Mouse (Mus musculus) myocyte (in vitro differentiated cells): Measurements from ENCODE around the gene Chd3.

Experiments
- CEBPB ChIP-seq: IDR thresholded peaks from 2 replicates; pipeline ENCODE4 v1.6.1; 2011; ENCODE audit warnings: mild to moderate bottlenecking, moderate library complexity; ENCODE audit not compliant: poor library complexity, insufficient read depth, severe bottlenecking
- POLR2A ChIP-seq: IDR thresholded peaks from one replicate; pipeline ENCODE4 v1.6.1; 2011; ENCODE audit warnings: low read depth, mild to moderate bottlenecking, control low read depth, moderate library complexity; ENCODE audit not compliant: insufficient read length
- TCF3 ChIP-seq: IDR thresholded peaks from one replicate; pipeline ENCODE4 v1.6.1; 2011; ENCODE audit warnings: low read depth, control low read depth; ENCODE audit not compliant: insufficient read length

DNA sequence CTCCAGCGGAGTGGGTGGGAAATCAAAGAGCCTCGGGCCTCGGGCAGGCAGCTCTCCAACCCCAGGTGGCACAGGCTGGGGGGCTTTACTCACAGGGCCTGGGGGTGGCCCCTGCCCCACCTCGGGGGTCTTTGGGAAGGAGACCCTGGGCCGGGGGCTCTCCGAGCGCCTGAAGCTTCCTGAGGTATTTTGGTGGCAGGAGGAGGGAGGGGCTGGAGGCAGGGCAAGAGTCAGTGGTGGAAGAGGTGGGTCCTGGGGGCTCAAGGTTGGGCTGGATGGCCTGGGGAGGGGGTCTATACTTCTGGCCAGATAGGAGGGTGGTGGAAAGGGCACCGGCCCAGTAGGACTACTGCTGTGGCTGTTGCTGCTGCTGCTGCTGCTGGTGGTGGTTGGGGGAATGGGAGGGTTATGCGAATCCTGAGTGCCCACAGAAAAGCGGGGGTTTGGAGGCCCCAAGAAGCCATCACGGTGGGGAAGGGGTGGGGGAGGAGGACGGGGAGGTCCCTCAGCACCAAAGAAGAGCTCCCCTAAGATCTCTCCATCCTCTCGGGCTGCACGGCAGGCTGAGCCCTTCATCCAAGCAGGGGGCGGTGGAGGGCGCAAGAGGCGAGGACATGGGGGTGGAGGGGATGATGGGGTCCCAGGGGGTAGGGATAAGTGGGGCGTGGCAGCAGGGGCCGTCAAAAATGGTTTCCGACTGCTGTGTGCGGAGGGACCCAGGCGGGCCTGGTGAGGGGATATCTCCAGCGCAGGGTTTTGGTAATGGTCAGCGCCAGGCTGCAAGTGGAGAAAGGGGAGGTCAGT is 36.4 kb upstream of the Chd3 start:
- TF ChIP-seq POLR2A = no peak
- TF ChIP-seq TCF3 = no peak
- no peak for TF ChIP-seq CEBPB
